Mouse (Mus musculus) midbrain, embryonic 14.5 days (tissue): ENCODE results near the gene 2900026A02Rik. TPM values are rescaled to one million over a fixed set of nuclear protein-coding genes. Genes with fewer than 3 reads are reported as not detected.
A peak's percentile ranks its signal among the peaks of the same experiment; 100 is the strongest.

Source experiments
- ATAC-seq: fragments of 200-750 bp; cut with Nextera tagmentation; 2 replicates; pipeline ENCODE4 v1.8.0; 2017; ENCODE audit warnings: moderate number of reproducible peaks, moderate library complexity; ENCODE audit not compliant: low FRiP score, low TSS enrichment
- DNase-seq: peaks from one replicate; pipeline ENCODE4 v3.0.0-alpha.2; 2015
- H3K27ac ChIP-seq: fragments of 300-500 bp; sonication (generic); replicated peaks from 2 replicates; pipeline ENCODE4 v1.5.1; 2014; ENCODE audit warnings: mild to moderate bottlenecking, low read depth, low read length, moderate library complexity
- H3K27me3 ChIP-seq: fragments of 300-500 bp; sonication (generic); 2 replicates; pipeline ENCODE4 v1.6.1; 2014; ENCODE audit warnings: low read length, control low read depth, mixed read lengths; ENCODE audit not compliant: control insufficient read depth, insufficient read depth
- H3K36me3 ChIP-seq: fragments of 300-500 bp; sonication (generic); 2 replicates; pipeline ENCODE4 v1.6.1; 2014; ENCODE audit warnings: low read length, control low read depth; ENCODE audit not compliant: control insufficient read depth, insufficient read depth
- H3K4me1 ChIP-seq: fragments of 300-500 bp; sonication (generic); 2 replicates; pipeline ENCODE4 v1.6.1; 2014; ENCODE audit warnings: mild to moderate bottlenecking, antibody characterized with exemption, low read length, control low read depth; ENCODE audit not compliant: control insufficient read depth, insufficient read depth
- H3K4me2 ChIP-seq: fragments of 300-500 bp; sonication (generic); 2 replicates; pipeline ENCODE4 v1.6.1; 2014; ENCODE audit warnings: mild to moderate bottlenecking, low read length, moderate library complexity
- H3K4me3 ChIP-seq: fragments of 300-500 bp; sonication (generic); replicated peaks from 2 replicates; pipeline ENCODE4 v1.5.1; 2014; ENCODE audit warnings: low read depth, low read length
- H3K9ac ChIP-seq: fragments of 300-500 bp; sonication (generic); replicated peaks from 2 replicates; pipeline ENCODE4 v1.6.1; 2014; ENCODE audit warnings: mild to moderate bottlenecking, low read length, moderate library complexity
- H3K9me3 ChIP-seq: fragments of 300-500 bp; sonication (generic); 2 replicates; pipeline ENCODE4 v1.6.1; 2016; ENCODE audit warnings: low read length, control low read depth, mixed read lengths; ENCODE audit not compliant: control insufficient read depth
- WGBS: fragments of 180-500 bp; shearing (Covaris S2); extraction: QIAGEN DNeasy Blood & Tissue Kit; methylation state at CpG from one replicate; pipeline ENCODE4 v1.1.7; 2014; 5-methylcytosine and 5-hydroxymethylcytosine counted together
- polyA plus RNA-seq: library from polyadenylated mRNA; unstranded; fragments of >200 nt; fragmentation: Nextera tagmentation; extraction: Ambion mirVana; gene quantifications from 2 replicates; pipeline ENCODE4 v1.2.1, GENCODE M21; 2014

2900026A02Rik gene
- polyA plus RNA-seq, 1 experiment from 2014 or later = 2.1 TPM

DNA sequence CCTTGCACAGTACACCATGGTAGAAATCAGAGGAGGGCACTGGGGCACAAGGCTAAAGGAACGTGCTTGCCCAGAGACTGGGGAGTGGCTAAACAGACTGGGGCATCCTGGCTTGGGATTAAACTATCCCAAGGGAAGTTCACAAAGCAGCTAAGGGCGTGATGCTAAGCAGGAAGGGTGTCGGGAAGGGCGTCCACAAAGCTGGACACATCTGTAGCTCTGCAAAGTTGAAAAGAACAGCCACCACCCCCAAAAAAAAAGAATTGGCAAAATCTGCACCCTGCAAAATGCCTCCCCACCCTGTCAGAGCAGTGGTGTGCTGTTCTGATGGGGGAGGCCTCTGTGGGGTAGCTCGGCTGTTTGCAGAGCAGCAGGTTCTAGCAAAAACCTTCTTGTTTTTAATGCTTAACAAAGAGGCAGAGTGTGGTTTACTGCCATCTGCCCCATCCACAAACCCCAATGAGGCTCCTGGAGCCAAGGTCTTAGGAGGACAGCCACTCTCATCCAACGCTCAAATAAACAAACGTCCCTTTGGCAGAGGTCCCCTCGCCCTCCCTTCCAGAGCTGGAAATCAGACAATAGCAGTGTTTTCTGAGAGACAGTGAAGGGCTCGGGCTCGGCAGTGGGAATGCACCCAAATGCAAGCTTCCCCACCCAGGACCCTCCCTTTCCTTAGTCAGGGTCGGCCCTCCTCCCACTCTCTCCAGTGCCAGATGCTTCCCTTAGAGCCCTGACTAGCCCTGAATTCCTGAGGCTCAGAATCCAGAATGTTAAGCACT is 12.2 kb downstream of the 2900026A02Rik start:
- no peak overlapping the region for H3K4me3 ChIP-seq
- no peak overlapping the region for H3K9ac ChIP-seq
- no peaks in the 10 kb centered on the region for H3K4me1 ChIP-seq
- 42% methylated on average over 11 of the region's 11 CpGs for WGBS
- no peaks in the 10 kb centered on the region for H3K9me3 ChIP-seq
- H3K4me2 ChIP-seq = no peak overlapping the region
- H3K36me3 ChIP-seq = no peaks in the 10 kb centered on the region
- H3K27ac ChIP-seq = peak overlapping the region; percentile 68
- DNase-seq = peak; percentile 61
- ATAC-seq = no peak; the same call in 1 of the 2 replicates
- H3K27me3 ChIP-seq = no peaks in the 10 kb centered on the region

DNA sequence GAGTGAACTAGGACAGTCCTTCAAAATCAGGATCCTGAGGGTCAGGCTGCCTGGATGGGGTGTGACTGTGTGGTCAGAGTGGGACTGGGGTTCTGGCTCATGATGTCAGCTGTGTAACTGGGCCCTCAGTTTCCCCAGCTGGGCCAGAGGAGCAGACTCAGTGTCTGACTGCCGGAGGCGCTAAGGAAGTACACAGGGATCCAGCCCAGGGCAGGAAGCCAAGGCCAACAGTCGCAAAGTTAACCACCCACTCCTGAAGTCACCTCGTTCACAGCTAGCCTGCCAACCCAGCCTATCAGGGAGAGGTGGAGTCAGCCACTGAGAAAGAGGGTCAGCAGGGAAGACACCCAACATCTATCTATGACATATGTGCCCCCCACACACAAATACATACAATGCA is 13.0 kb downstream of the 2900026A02Rik start:
- Histone ChIP-seq H3K4me3 (no peak overlapping the region), H3K27me3 (no peaks in the 10 kb centered on the region), H3K4me2 (no peak overlapping the region), H3K9me3 (no peaks in the 10 kb centered on the region), H3K27ac (no peak overlapping the region), H3K36me3 (no peaks in the 10 kb centered on the region), H3K4me1 (no peaks in the 10 kb centered on the region), H3K9ac (no peak overlapping the region)
- WGBS = 78% methylated on average over 4 of the region's 4 CpGs
- DNase-seq (no peak), ATAC-seq (no peak)

DNA sequence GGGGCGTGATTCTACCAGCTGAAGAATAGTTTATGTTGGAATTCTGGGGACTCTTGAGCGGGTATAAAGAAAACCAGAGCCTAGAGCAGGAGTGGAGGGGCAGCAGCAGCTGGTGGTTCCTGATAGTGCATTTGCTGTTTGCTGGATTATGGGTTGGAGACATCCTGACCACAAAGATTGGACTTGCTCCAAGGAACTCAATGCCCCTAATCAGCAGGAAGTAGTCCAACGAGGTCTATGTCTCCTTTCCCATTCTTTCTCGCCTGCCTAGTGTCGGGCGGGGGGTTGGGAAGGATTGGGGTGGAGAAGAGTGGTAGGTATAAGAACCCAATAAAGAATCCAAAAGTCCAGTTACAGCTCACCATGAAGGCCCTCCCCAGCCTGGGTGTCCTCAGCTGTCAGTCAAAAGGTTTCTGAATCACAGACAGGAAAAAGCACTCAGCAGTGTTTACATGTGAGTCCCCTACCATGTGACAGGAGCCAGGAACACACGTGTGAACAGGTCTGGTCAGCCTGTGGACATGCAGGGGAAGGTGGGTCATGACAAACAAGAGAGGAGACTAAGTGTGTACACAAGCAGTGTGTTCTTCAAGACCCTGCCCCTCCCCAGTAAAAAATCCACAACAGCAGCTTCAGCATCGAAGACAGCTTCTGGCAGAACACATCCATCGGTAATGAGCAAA is 14.2 kb downstream of the 2900026A02Rik start:
- no peaks in the 10 kb centered on the region for H3K27me3 ChIP-seq
- WGBS = 73% methylated on average over 9 of the region's 9 CpGs
- H3K4me3 ChIP-seq = no peak overlapping the region
- H3K9ac ChIP-seq = no peak overlapping the region
- H3K27ac ChIP-seq = no peak overlapping the region
- H3K9me3 ChIP-seq = no peaks in the 10 kb centered on the region
- ATAC-seq (no peak), DNase-seq (no peak)
- H3K36me3 ChIP-seq = no peaks in the 10 kb centered on the region
- H3K4me1 ChIP-seq = no peaks in the 10 kb centered on the region
- no peak overlapping the region for H3K4me2 ChIP-seq

DNA sequence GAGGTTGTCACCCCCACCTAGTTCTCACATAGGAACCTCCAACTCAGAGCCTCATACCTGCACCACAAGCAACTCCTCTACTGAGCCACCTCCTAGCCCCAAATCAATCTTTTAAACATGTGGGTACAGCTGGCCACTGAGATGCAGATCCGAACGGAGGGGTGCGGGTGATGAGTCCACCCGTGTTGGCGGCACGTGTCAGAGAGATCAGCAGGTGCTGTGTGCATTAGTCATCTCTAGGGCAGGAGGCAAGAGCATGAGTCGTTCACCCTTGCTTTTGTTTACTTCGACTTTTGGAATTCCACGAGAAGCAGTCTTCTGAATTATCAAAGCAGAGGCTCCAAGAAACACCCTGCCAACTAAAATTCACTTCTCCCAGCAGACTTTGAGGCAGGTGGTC is 16.8 kb downstream of the 2900026A02Rik start:
- Histone ChIP-seq H3K36me3 (no peaks in the 10 kb centered on the region), H3K4me2 (no peak overlapping the region), H3K4me3 (no peak overlapping the region), H3K4me1 (no peaks in the 10 kb centered on the region), H3K9ac (no peak overlapping the region), H3K27ac (no peak overlapping the region), H3K9me3 (no peaks in the 10 kb centered on the region), H3K27me3 (no peaks in the 10 kb centered on the region)
- DNase-seq = no peak
- 92% methylated on average over 9 of the region's 9 CpGs for WGBS
- ATAC-seq = no peak

DNA sequence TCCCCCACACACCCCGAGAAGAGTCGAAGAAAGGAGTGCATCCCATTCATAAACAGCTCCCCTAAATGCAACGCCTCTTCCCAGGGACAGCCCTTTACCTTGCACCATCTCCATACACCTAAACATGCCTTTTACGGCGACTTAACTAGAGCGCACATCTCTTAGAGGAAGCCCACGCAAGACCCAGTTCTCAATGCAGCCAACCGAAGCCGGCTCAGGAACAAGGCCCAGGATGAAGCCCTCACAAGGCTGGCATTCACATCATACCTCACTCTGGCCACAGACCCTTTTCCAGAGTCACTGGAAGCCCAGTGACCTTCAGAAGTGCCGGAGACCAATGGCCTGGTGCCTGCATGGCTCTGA is 21.3 kb downstream of the 2900026A02Rik start:
- ATAC-seq (no peak), DNase-seq (no peak)
- no peak overlapping the region for H3K9ac ChIP-seq
- H3K4me3 ChIP-seq = no peak overlapping the region
- WGBS = 84% methylated on average over 10 of the region's 10 CpGs
- H3K27me3 ChIP-seq = no peaks in the 10 kb centered on the region
- H3K36me3 ChIP-seq = no peaks in the 10 kb centered on the region
- no peak overlapping the region for H3K4me2 ChIP-seq
- H3K27ac ChIP-seq = no peak overlapping the region
- H3K9me3 ChIP-seq = no peaks in the 10 kb centered on the region
- no peaks in the 10 kb centered on the region for H3K4me1 ChIP-seq

DNA sequence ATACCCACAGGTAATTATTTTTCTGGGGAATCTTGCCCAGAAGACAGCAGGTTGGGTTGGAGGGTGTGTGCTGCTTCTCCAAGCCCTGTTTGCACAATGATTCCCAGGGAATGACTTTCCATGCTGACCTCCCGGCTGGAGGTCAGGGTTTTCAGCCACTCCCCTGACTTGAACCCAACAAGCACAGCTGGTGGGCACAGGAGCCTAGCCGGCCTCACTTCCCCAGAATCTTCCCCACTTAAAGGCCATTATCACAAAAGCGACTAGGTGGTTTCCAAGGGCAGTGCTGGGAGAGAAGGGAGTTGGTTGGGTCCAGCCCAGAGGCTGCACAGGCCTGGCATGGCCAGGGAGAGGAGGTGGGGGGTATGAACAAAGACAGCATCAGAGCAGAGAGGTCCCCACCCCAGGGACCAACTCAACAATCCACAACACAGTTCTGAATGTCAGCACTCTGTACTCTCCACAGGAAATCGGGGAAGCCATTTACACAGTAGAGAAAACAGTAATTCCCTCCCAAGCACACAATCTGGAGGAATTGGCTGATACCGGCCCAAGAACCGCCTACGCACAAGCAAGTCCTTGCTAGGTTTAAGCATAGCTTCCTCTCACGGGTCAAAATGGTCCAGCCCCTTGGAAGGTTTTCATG is 21.8 kb downstream of the 2900026A02Rik start:
- no peaks in the 10 kb centered on the region for H3K27me3 ChIP-seq
- no peaks in the 10 kb centered on the region for H3K4me1 ChIP-seq
- H3K27ac ChIP-seq = no peak overlapping the region
- H3K4me2 ChIP-seq = no peak overlapping the region
- ATAC-seq (no peak), DNase-seq (no peak)
- H3K9ac ChIP-seq = no peak overlapping the region
- H3K36me3 ChIP-seq = no peaks in the 10 kb centered on the region
- no peaks in the 10 kb centered on the region for H3K9me3 ChIP-seq
- no peak overlapping the region for H3K4me3 ChIP-seq
- 55% methylated on average over 8 of the region's 8 CpGs for WGBS

DNA sequence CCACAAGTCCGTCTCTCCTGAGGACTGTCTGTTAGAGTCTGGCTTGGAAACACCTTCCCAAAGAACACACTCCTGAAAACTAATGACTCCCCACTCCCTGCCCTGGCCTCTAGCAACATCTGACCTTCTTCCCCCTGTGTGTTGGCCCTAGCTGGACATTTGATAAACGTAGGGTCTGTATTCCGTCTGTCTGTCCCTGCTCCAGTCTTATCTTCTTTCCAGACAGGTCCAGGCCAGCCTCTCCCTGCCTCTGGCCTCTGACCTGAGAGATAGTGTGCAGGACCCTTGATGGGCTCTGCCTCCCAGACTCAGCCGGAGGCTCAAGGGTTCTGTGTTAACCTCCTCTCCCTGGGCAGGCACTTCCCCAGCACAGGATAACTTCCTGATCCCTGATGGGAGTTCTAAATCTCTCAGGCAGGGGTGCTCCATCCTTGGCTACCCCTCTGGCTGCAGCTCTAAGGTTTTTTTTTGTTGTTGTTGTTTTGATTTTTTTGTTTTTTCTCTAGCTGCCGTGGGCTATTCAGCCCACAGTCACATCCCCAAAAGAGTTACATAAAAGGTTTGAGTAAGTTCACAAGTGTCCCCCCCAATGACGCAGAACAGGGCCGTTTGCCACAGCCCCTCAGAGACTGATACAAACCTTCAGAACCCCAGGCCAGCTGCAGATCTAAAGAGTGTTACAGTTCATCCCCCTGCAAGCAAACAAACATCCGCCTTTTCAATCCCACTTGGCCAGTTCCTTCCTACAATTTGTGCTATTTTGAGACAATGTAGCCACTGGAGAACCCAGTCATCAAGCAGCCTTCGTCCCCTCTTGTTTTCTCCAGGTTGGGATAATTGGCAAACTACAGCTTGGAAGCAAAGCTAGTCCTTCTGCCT is 23.9 kb downstream of the 2900026A02Rik start:
- no peak overlapping the region for H3K4me2 ChIP-seq
- 76% methylated on average over 9 of the region's 9 CpGs for WGBS
- no peak overlapping the region for H3K27ac ChIP-seq
- ATAC-seq (no peak), DNase-seq (no peak)
- H3K36me3 ChIP-seq = no peaks in the 10 kb centered on the region
- H3K9ac ChIP-seq = no peak overlapping the region
- H3K27me3 ChIP-seq = no peaks in the 10 kb centered on the region
- H3K4me3 ChIP-seq = no peak overlapping the region
- no peaks in the 10 kb centered on the region for H3K9me3 ChIP-seq
- peaks cover 3% of the 10 kb centered on the region for H3K4me1 ChIP-seq

DNA sequence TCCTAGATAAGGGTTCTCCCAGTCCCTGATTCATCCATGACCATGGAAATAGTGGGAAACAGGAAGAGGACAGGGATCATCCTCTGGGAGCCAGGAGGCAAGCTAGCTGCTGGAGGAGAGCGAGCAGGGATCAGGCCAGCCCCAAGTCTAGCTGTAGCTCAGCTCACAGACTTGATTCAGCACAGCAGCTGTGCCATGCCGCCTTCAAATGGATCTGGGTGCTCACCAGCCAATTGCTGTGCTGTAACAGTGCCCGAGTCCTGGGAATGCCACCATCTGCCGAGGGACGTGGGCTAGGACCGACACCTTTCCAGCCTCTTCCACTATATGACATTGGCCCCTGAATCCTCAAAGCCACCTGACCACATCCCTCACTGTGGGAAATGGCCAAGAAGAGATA is 25.1 kb downstream of the 2900026A02Rik start:
- no peak for DNase-seq
- Histone ChIP-seq H3K9me3 (no peaks in the 10 kb centered on the region), H3K4me1 (peaks cover 9% of the 10 kb centered on the region), H3K36me3 (no peaks in the 10 kb centered on the region), H3K27ac (no peak overlapping the region), H3K4me2 (no peak overlapping the region), H3K4me3 (no peak overlapping the region), H3K27me3 (no peaks in the 10 kb centered on the region), H3K9ac (no peak overlapping the region)
- ATAC-seq = no peak
- WGBS = 91% methylated on average over 6 of the region's 6 CpGs
